Mouse (Mus musculus): ENCODE measurements around the gene Traf7. TPM values are rescaled to one million over a fixed set of nuclear protein-coding genes. Genes with fewer than 3 reads are reported as not detected.

The Traf7 gene
- polyA plus RNA-seq, 1 experiment = 112 TPM

GRCm38 (mm10) chr17:24551050-24551444 is 23.3 kb upstream of the Traf7 start:
- H3ac ChIP-seq (ENCODE audit: control insufficient read depth, insufficient read length) = peak overlapping the region; percentile 76
- peaks cover 56% of the 10 kb centered on the region for H3K79me2 ChIP-seq (ENCODE audit: control insufficient read depth, insufficient read depth)
- H3K4me3 ChIP-seq = peak overlapping the region; percentile 42
- TF ChIP-seq POLR2A (IDR thresholded peaks at IDR 0.05; ENCODE audit: insufficient read length, low read depth) (no peak), TCF3 (IDR thresholded peaks at IDR 0.05; ENCODE audit: insufficient read length, low read depth) (no peak), MAX (IDR thresholded peaks at IDR 0.05; ENCODE audit: low read depth) (no peak), TCF12 (IDR thresholded peaks at IDR 0.05; ENCODE audit: insufficient read depth, poor library complexity, severe bottlenecking) (no peak), REST (IDR thresholded peaks at IDR 0.05; ENCODE audit: insufficient read depth, insufficient read length) (no peak), MYOD1 (IDR thresholded peaks at IDR 0.05; ENCODE audit: control insufficient read depth in 1 of 3, insufficient read length in 2 of 3, low read depth in 2 of 3) (no peak), MYOG (IDR thresholded peaks at IDR 0.05; ENCODE audit: control insufficient read depth in 1 of 3, insufficient read depth in 1 of 3, insufficient read length in 2 of 3, low read depth in 2 of 3) (no peak), USF1 (IDR thresholded peaks at IDR 0.05; ENCODE audit: low read depth) (no peak), E2F4 (IDR thresholded peaks at IDR 0.05; ENCODE audit: insufficient read depth) (no peak), CEBPB (IDR thresholded peaks at IDR 0.05; ENCODE audit: insufficient read depth, poor library complexity, severe bottlenecking) (no peak), POLR2AphosphoS2 (IDR thresholded peaks at IDR 0.05; ENCODE audit: insufficient read length, low read depth) (no peak), SRF (IDR thresholded peaks at IDR 0.05; ENCODE audit: control insufficient read depth, insufficient read length, low read depth) (no peak)
- H3K4me2 ChIP-seq (ENCODE audit: low read depth) = peak overlapping the region; percentile 91
- H3K36me3 ChIP-seq (ENCODE audit: control insufficient read depth, insufficient read depth) = no peaks in the 10 kb centered on the region
- H3K27me3 ChIP-seq (ENCODE audit: control insufficient read depth, insufficient read depth, insufficient read length) = no peaks in the 10 kb centered on the region

- H3K27me3 ChIP-seq (ENCODE audit: control insufficient read depth, insufficient read depth, insufficient read length) = no peaks in the 10 kb centered on the region
- H3ac ChIP-seq (ENCODE audit: control insufficient read depth, insufficient read length) = peak overlapping the region; percentile 76
- H3K4me3 ChIP-seq = peak overlapping the region; percentile 42
- peak overlapping the region; percentile 91 for H3K4me2 ChIP-seq (ENCODE audit: low read depth)
- no peaks in the 10 kb centered on the region for H3K36me3 ChIP-seq (ENCODE audit: control insufficient read depth, insufficient read depth)
- TF ChIP-seq MAX (IDR thresholded peaks at IDR 0.05; ENCODE audit: low read depth) (no peak), MYOD1 (IDR thresholded peaks at IDR 0.05; ENCODE audit: control insufficient read depth in 1 of 3, insufficient read length in 2 of 3, low read depth in 2 of 3) (peak in 1 of 3 experiments; percentile 11), REST (IDR thresholded peaks at IDR 0.05; ENCODE audit: insufficient read depth, insufficient read length) (no peak), POLR2A (IDR thresholded peaks at IDR 0.05; ENCODE audit: insufficient read length, low read depth) (peak; percentile 15), SRF (IDR thresholded peaks at IDR 0.05; ENCODE audit: control insufficient read depth, insufficient read length, low read depth) (peak; percentile 89), MYOG (IDR thresholded peaks at IDR 0.05; ENCODE audit: control insufficient read depth in 1 of 3, insufficient read depth in 1 of 3, insufficient read length in 2 of 3, low read depth in 2 of 3) (peak in 2 of 3 experiments; percentile 36 to 67), POLR2AphosphoS2 (IDR thresholded peaks at IDR 0.05; ENCODE audit: insufficient read length, low read depth) (peak; percentile 32)
- H3K79me2 ChIP-seq (ENCODE audit: control insufficient read depth, insufficient read depth) = peaks cover 50% of the 10 kb centered on the region
These were observed 22.8 kb upstream of the Traf7 start for GRCm38 (mm10) chr17:24550416-24551049.

GRCm38 (mm10) chr17:24549618-24550415 is 22.1 kb upstream of the Traf7 start, which contains the start of gene Pkd1:
Gene Pkd1 (plus strand): TSS chr17:24549834.
- peak within 1 kb of the TSS; percentile 91 for H3K4me2 ChIP-seq (ENCODE audit: low read depth)
- peaks cover under 1% of the 10 kb centered on the region for H3K27me3 ChIP-seq (ENCODE audit: control insufficient read depth, insufficient read depth, insufficient read length)
- H3K36me3 ChIP-seq (ENCODE audit: control insufficient read depth, insufficient read depth) = no peaks in the 10 kb centered on the region
- TF ChIP-seq POLR2A (IDR thresholded peaks at IDR 0.05; ENCODE audit: insufficient read length, low read depth) = peak; percentile 97
- TF ChIP-seq MYOD1 (IDR thresholded peaks at IDR 0.05; ENCODE audit: control insufficient read depth in 1 of 3, insufficient read length in 2 of 3, low read depth in 2 of 3) = peak in 2 of 3 experiments; percentile 91 to 96
- TF ChIP-seq MAX (IDR thresholded peaks at IDR 0.05; ENCODE audit: low read depth) = no peak
- peak; percentile 100 for TF ChIP-seq POLR2AphosphoS2 (IDR thresholded peaks at IDR 0.05; ENCODE audit: insufficient read length, low read depth)
- peak; percentile 83 for TF ChIP-seq TCF3 (IDR thresholded peaks at IDR 0.05; ENCODE audit: insufficient read length, low read depth)
- TF ChIP-seq REST (IDR thresholded peaks at IDR 0.05; ENCODE audit: insufficient read depth, insufficient read length) = peak; percentile 27
- TF ChIP-seq TCF12 (IDR thresholded peaks at IDR 0.05; ENCODE audit: insufficient read depth, poor library complexity, severe bottlenecking) = no peak
- TF ChIP-seq MYOG (IDR thresholded peaks at IDR 0.05; ENCODE audit: control insufficient read depth in 1 of 3, insufficient read depth in 1 of 3, insufficient read length in 2 of 3, low read depth in 2 of 3) = peak in 2 of 3 experiments; percentile 97
- peaks cover 43% of the 10 kb centered on the region for H3K79me2 ChIP-seq (ENCODE audit: control insufficient read depth, insufficient read depth)
- peak within 1 kb of the TSS; percentile 76 for H3ac ChIP-seq (ENCODE audit: control insufficient read depth, insufficient read length)
- peak within 1 kb of the TSS; percentile 42 for H3K4me3 ChIP-seq

GRCm38 (mm10) chr17:24548921-24549617 is 21.3 kb upstream of the Traf7 start:
- H3K79me2 ChIP-seq (ENCODE audit: control insufficient read depth, insufficient read depth) = peaks cover 36% of the 10 kb centered on the region
- H3K4me3 ChIP-seq = peak overlapping the region; percentile 42
- H3ac ChIP-seq (ENCODE audit: control insufficient read depth, insufficient read length) = no peak overlapping the region
- peaks cover 5% of the 10 kb centered on the region for H3K27me3 ChIP-seq (ENCODE audit: control insufficient read depth, insufficient read depth, insufficient read length)
- H3K4me2 ChIP-seq (ENCODE audit: low read depth) = peak overlapping the region; percentile 78
- TF ChIP-seq MYOD1 (IDR thresholded peaks at IDR 0.05; ENCODE audit: control insufficient read depth in 1 of 3, insufficient read length in 2 of 3, low read depth in 2 of 3) (no peak), E2F4 (IDR thresholded peaks at IDR 0.05; ENCODE audit: insufficient read depth) (no peak), MAX (IDR thresholded peaks at IDR 0.05; ENCODE audit: low read depth) (no peak), CEBPB (IDR thresholded peaks at IDR 0.05; ENCODE audit: insufficient read depth, poor library complexity, severe bottlenecking) (no peak), POLR2AphosphoS2 (IDR thresholded peaks at IDR 0.05; ENCODE audit: insufficient read length, low read depth) (no peak)
- H3K36me3 ChIP-seq (ENCODE audit: control insufficient read depth, insufficient read depth) = no peaks in the 10 kb centered on the region

Data from myocyte (in vitro differentiated cells).